Mouse (Mus musculus): ENCODE results near the gene Bmp6.

Gene Bmp6

GRCm38 (mm10) chr13:38353420-38354255, 8.7 kb downstream of the Bmp6 start:
- DNase-seq (ENCODE audit: low read depth, low spot score): no peak

GRCm38 (mm10) chr13:38354284-38354683, 9.4 kb downstream of the Bmp6 start:
- DNase-seq (ENCODE audit: low read depth, low spot score): no peak

GRCm38 (mm10) chr13:38359045-38359444, 14.1 kb downstream of the Bmp6 start:
- no peak for DNase-seq (ENCODE audit: low read depth, low spot score)

- no peak for DNase-seq (ENCODE audit: low read depth, low spot score)
These were observed 17.8 kb downstream of the Bmp6 start for GRCm38 (mm10) chr13:38362751-38363150.

GRCm38 (mm10) chr13:38363869-38364268, 19.0 kb downstream of the Bmp6 start:
- no peak for DNase-seq (ENCODE audit: low read depth, low spot score)

GRCm38 (mm10) chr13:38369624-38370023, 24.7 kb downstream of the Bmp6 start:
- DNase-seq (ENCODE audit: low read depth, low spot score): no peak

GRCm38 (mm10) chr13:38376071-38376470, 31.2 kb downstream of the Bmp6 start:
- DNase-seq (ENCODE audit: low read depth, low spot score): no peak

GRCm38 (mm10) chr13:38377355-38377754, 32.4 kb downstream of the Bmp6 start:
- DNase-seq (ENCODE audit: low read depth, low spot score): no peak

GRCm38 (mm10) chr13:38379806-38380205, 34.9 kb downstream of the Bmp6 start:
- DNase-seq (ENCODE audit: low read depth, low spot score): no peak

- DNase-seq (ENCODE audit: low read depth, low spot score): no peak
These were observed 41.2 kb downstream of the Bmp6 start for GRCm38 (mm10) chr13:38386035-38386559.

- DNase-seq (ENCODE audit: low read depth, low spot score): no peak
These were observed 42.6 kb downstream of the Bmp6 start for GRCm38 (mm10) chr13:38387453-38388040.

GRCm38 (mm10) chr13:38393444-38393843, 48.5 kb downstream of the Bmp6 start:
- DNase-seq (ENCODE audit: low read depth, low spot score): no peak

- no peak for DNase-seq (ENCODE audit: low read depth, low spot score)
These were observed 50.1 kb downstream of the Bmp6 start for GRCm38 (mm10) chr13:38395026-38395425.

GRCm38 (mm10) chr13:38397007-38397545, 52.2 kb downstream of the Bmp6 start:
- DNase-seq (ENCODE audit: low read depth, low spot score): no peak

- DNase-seq (ENCODE audit: low read depth, low spot score): no peak
These were observed 53.8 kb downstream of the Bmp6 start for GRCm38 (mm10) chr13:38398658-38399057.

GRCm38 (mm10) chr13:38400662-38401061, 55.8 kb downstream of the Bmp6 start:
- no peak for DNase-seq (ENCODE audit: low read depth, low spot score)

GRCm38 (mm10) chr13:38407611-38408315, 62.9 kb downstream of the Bmp6 start:
- DNase-seq (ENCODE audit: low read depth, low spot score): no peak

GRCm38 (mm10) chr13:38408636-38409035, 63.7 kb downstream of the Bmp6 start:
- no peak for DNase-seq (ENCODE audit: low read depth, low spot score)

GRCm38 (mm10) chr13:38410322-38410865, 65.5 kb downstream of the Bmp6 start:
- DNase-seq (ENCODE audit: low read depth, low spot score): no peak

- DNase-seq (ENCODE audit: low read depth, low spot score): no peak
These were observed 74.9 kb downstream of the Bmp6 start for GRCm38 (mm10) chr13:38419781-38420180.

- no peak for DNase-seq (ENCODE audit: low read depth, low spot score)
These were observed 77.6 kb downstream of the Bmp6 start for GRCm38 (mm10) chr13:38422491-38422890.

- DNase-seq (ENCODE audit: low read depth, low spot score): no peak
These were observed 80.4 kb downstream of the Bmp6 start for GRCm38 (mm10) chr13:38425294-38425693.
